Mouse (Mus musculus): ENCODE data around the gene Plcl2. TPM values are rescaled to one million over a fixed set of nuclear protein-coding genes. Genes with fewer than 3 reads are reported as not detected.

The Plcl2 gene
- polyA plus RNA-seq, 1 experiment from 2014 or later, result 10.4 TPM

- 90% methylated on average over 7 of the region's 7 CpGs for WGBS
- no peak overlapping the region for H3K4me2 ChIP-seq (ENCODE audit: low read length)
- ATAC-seq, result no peak
- H3K36me3 ChIP-seq (ENCODE audit: control insufficient read depth, insufficient read depth, low read length), result no peaks in the 10 kb centered on the region
- no peak for DNase-seq (ENCODE audit: low spot score)
- no peak overlapping the region for H3K4me3 ChIP-seq (ENCODE audit: low read depth, low read length)
- H3K27ac ChIP-seq (ENCODE audit: low read depth, low read length), result no peak overlapping the region
- H3K27me3 ChIP-seq (replicated peaks; ENCODE audit: control insufficient read depth, insufficient read depth, low read length), result no peaks in the 10 kb centered on the region
- H3K4me1 ChIP-seq (ENCODE audit: control insufficient read depth, insufficient read depth, low read length), result no peaks in the 10 kb centered on the region
- no peaks in the 10 kb centered on the region for H3K9me3 ChIP-seq (replicated peaks; ENCODE audit: control insufficient read depth, low read length)
- H3K9ac ChIP-seq (ENCODE audit: low read length), result no peak overlapping the region
These were observed 28.3 kb upstream of the Plcl2 start for GRCm38 (mm10) chr17:50480867-50481266.

- no peaks in the 10 kb centered on the region for H3K27me3 ChIP-seq (replicated peaks; ENCODE audit: control insufficient read depth, insufficient read depth, low read length)
- H3K27ac ChIP-seq (ENCODE audit: low read depth, low read length), result no peak overlapping the region
- H3K4me1 ChIP-seq (ENCODE audit: control insufficient read depth, insufficient read depth, low read length), result no peaks in the 10 kb centered on the region
- H3K4me2 ChIP-seq (ENCODE audit: low read length), result no peak overlapping the region
- DNase-seq (ENCODE audit: low spot score), result no peak
- no peaks in the 10 kb centered on the region for H3K9me3 ChIP-seq (replicated peaks; ENCODE audit: control insufficient read depth, low read length)
- no peak overlapping the region for H3K9ac ChIP-seq (ENCODE audit: low read length)
- no peak overlapping the region for H3K4me3 ChIP-seq (ENCODE audit: low read depth, low read length)
- H3K36me3 ChIP-seq (ENCODE audit: control insufficient read depth, insufficient read depth, low read length), result no peaks in the 10 kb centered on the region
- 85% methylated on average over 7 of the region's 7 CpGs for WGBS
- ATAC-seq, result no peak
These were observed 25.5 kb upstream of the Plcl2 start for GRCm38 (mm10) chr17:50483700-50484099.

GRCm38 (mm10) chr17:50484981-50485380 lies 24.2 kb upstream of the Plcl2 start:
- no peak overlapping the region for H3K27ac ChIP-seq (ENCODE audit: low read depth, low read length)
- ATAC-seq (no peak), DNase-seq (ENCODE audit: low spot score) (no peak)
- H3K27me3 ChIP-seq (replicated peaks; ENCODE audit: control insufficient read depth, insufficient read depth, low read length), result no peaks in the 10 kb centered on the region
- no peaks in the 10 kb centered on the region for H3K36me3 ChIP-seq (ENCODE audit: control insufficient read depth, insufficient read depth, low read length)
- H3K9me3 ChIP-seq (replicated peaks; ENCODE audit: control insufficient read depth, low read length), result no peaks in the 10 kb centered on the region
- no peak overlapping the region for H3K4me3 ChIP-seq (ENCODE audit: low read depth, low read length)
- H3K4me2 ChIP-seq (ENCODE audit: low read length), result no peak overlapping the region
- no peaks in the 10 kb centered on the region for H3K4me1 ChIP-seq (ENCODE audit: control insufficient read depth, insufficient read depth, low read length)
- H3K9ac ChIP-seq (ENCODE audit: low read length), result no peak overlapping the region
- 87% methylated on average over 5 of the region's 5 CpGs for whole genome bisulfite sequencing

GRCm38 (mm10) chr17:50487058-50487618 lies 22.1 kb upstream of the Plcl2 start:
- H3K27ac ChIP-seq (ENCODE audit: low read depth, low read length), result no peak overlapping the region
- ATAC-seq, result no peak
- no peak overlapping the region for H3K4me3 ChIP-seq (ENCODE audit: low read depth, low read length)
- no peak overlapping the region for H3K4me2 ChIP-seq (ENCODE audit: low read length)
- H3K27me3 ChIP-seq (replicated peaks; ENCODE audit: control insufficient read depth, insufficient read depth, low read length), result no peaks in the 10 kb centered on the region
- no peaks in the 10 kb centered on the region for H3K9me3 ChIP-seq (replicated peaks; ENCODE audit: control insufficient read depth, low read length)
- DNase-seq (ENCODE audit: low spot score), result no peak
- no peaks in the 10 kb centered on the region for H3K4me1 ChIP-seq (ENCODE audit: control insufficient read depth, insufficient read depth, low read length)
- H3K9ac ChIP-seq (ENCODE audit: low read length), result no peak overlapping the region
- WGBS, result 91% methylated on average over 1 of the region's 1 CpGs
- H3K36me3 ChIP-seq (ENCODE audit: control insufficient read depth, insufficient read depth, low read length), result no peaks in the 10 kb centered on the region

- Histone ChIP-seq H3K4me1 (ENCODE audit: control insufficient read depth, insufficient read depth, low read length) (no peaks in the 10 kb centered on the region), H3K4me3 (ENCODE audit: low read depth, low read length) (no peak overlapping the region), H3K9ac (ENCODE audit: low read length) (no peak overlapping the region), H3K36me3 (ENCODE audit: control insufficient read depth, insufficient read depth, low read length) (no peaks in the 10 kb centered on the region), H3K4me2 (ENCODE audit: low read length) (no peak overlapping the region), H3K27ac (ENCODE audit: low read depth, low read length) (no peak overlapping the region), H3K9me3 (replicated peaks; ENCODE audit: control insufficient read depth, low read length) (no peaks in the 10 kb centered on the region), H3K27me3 (replicated peaks; ENCODE audit: control insufficient read depth, insufficient read depth, low read length) (no peaks in the 10 kb centered on the region)
- ATAC-seq (no peak), DNase-seq (ENCODE audit: low spot score) (no peak)
- 97% methylated on average over 3 of the region's 3 CpGs for WGBS
These were observed 21.5 kb upstream of the Plcl2 start for GRCm38 (mm10) chr17:50487670-50488069.

GRCm38 (mm10) chr17:50488406-50488805 lies 20.8 kb upstream of the Plcl2 start:
- Histone ChIP-seq H3K36me3 (ENCODE audit: control insufficient read depth, insufficient read depth, low read length) (no peaks in the 10 kb centered on the region), H3K27me3 (replicated peaks; ENCODE audit: control insufficient read depth, insufficient read depth, low read length) (no peaks in the 10 kb centered on the region), H3K4me1 (ENCODE audit: control insufficient read depth, insufficient read depth, low read length) (no peaks in the 10 kb centered on the region), H3K4me2 (ENCODE audit: low read length) (no peak overlapping the region), H3K9me3 (replicated peaks; ENCODE audit: control insufficient read depth, low read length) (no peaks in the 10 kb centered on the region), H3K4me3 (ENCODE audit: low read depth, low read length) (no peak overlapping the region), H3K27ac (ENCODE audit: low read depth, low read length) (no peak overlapping the region), H3K9ac (ENCODE audit: low read length) (no peak overlapping the region)
- WGBS, result 83% methylated on average over 3 of the region's 3 CpGs
- DNase-seq (ENCODE audit: low spot score) (no peak), ATAC-seq (no peak)

- Histone ChIP-seq H3K27ac (ENCODE audit: low read depth, low read length) (no peak overlapping the region), H3K4me2 (ENCODE audit: low read length) (no peak overlapping the region)
These were observed 20.3 kb upstream of the Plcl2 start for GRCm38 (mm10) chr17:50488895-50489294.

GRCm38 (mm10) chr17:50490644-50491430 lies 18.4 kb upstream of the Plcl2 start:
- H3K9me3 ChIP-seq (replicated peaks; ENCODE audit: control insufficient read depth, low read length), result no peaks in the 10 kb centered on the region
- ATAC-seq (no peak), DNase-seq (ENCODE audit: low spot score) (no peak)
- no peaks in the 10 kb centered on the region for H3K4me1 ChIP-seq (ENCODE audit: control insufficient read depth, insufficient read depth, low read length)
- no peak overlapping the region for H3K4me2 ChIP-seq (ENCODE audit: low read length)
- H3K27me3 ChIP-seq (replicated peaks; ENCODE audit: control insufficient read depth, insufficient read depth, low read length), result no peaks in the 10 kb centered on the region
- H3K36me3 ChIP-seq (ENCODE audit: control insufficient read depth, insufficient read depth, low read length), result no peaks in the 10 kb centered on the region
- no peak overlapping the region for H3K27ac ChIP-seq (ENCODE audit: low read depth, low read length)
- H3K4me3 ChIP-seq (ENCODE audit: low read depth, low read length), result no peak overlapping the region
- no peak overlapping the region for H3K9ac ChIP-seq (ENCODE audit: low read length)
- WGBS, result 76% methylated on average over 11 of the region's 11 CpGs

More at GRCm38 (mm10) chr17:50488895-50489294, 20.3 kb upstream of the Plcl2 start:
- ATAC-seq (no peak), DNase-seq (ENCODE audit: low spot score) (no peak)
- Histone ChIP-seq H3K9ac (ENCODE audit: low read length) (no peak overlapping the region), H3K36me3 (ENCODE audit: control insufficient read depth, insufficient read depth, low read length) (no peaks in the 10 kb centered on the region), H3K27me3 (replicated peaks; ENCODE audit: control insufficient read depth, insufficient read depth, low read length) (no peaks in the 10 kb centered on the region), H3K9me3 (replicated peaks; ENCODE audit: control insufficient read depth, low read length) (no peaks in the 10 kb centered on the region), H3K4me3 (ENCODE audit: low read depth, low read length) (no peak overlapping the region), H3K4me1 (ENCODE audit: control insufficient read depth, insufficient read depth, low read length) (no peaks in the 10 kb centered on the region)
- 80% methylated on average over 2 of the region's 2 CpGs for WGBS

- Histone ChIP-seq H3K27ac (ENCODE audit: low read depth, low read length) (no peak overlapping the region), H3K36me3 (ENCODE audit: control insufficient read depth, insufficient read depth, low read length) (no peaks in the 10 kb centered on the region), H3K27me3 (replicated peaks; ENCODE audit: control insufficient read depth, insufficient read depth, low read length) (no peaks in the 10 kb centered on the region), H3K4me3 (ENCODE audit: low read depth, low read length) (no peak overlapping the region), H3K9me3 (replicated peaks; ENCODE audit: control insufficient read depth, low read length) (no peaks in the 10 kb centered on the region), H3K4me1 (ENCODE audit: control insufficient read depth, insufficient read depth, low read length) (no peaks in the 10 kb centered on the region), H3K4me2 (ENCODE audit: low read length) (no peak overlapping the region), H3K9ac (ENCODE audit: low read length) (no peak overlapping the region)
- WGBS, result 85% methylated on average over 3 of the region's 3 CpGs
- DNase-seq (ENCODE audit: low spot score) (no peak), ATAC-seq (no peak)
These were observed 17.7 kb upstream of the Plcl2 start for GRCm38 (mm10) chr17:50491496-50491895.
